Mouse (Mus musculus): ENCODE results near the gene Cldn10. TPM values are rescaled to one million over a fixed set of nuclear protein-coding genes. Genes with fewer than 3 reads are reported as not detected.

The Cldn10 gene
- total and polyA plus RNA-seq, 3 experiments = 0.16 TPM; not detected in 2

DNA sequence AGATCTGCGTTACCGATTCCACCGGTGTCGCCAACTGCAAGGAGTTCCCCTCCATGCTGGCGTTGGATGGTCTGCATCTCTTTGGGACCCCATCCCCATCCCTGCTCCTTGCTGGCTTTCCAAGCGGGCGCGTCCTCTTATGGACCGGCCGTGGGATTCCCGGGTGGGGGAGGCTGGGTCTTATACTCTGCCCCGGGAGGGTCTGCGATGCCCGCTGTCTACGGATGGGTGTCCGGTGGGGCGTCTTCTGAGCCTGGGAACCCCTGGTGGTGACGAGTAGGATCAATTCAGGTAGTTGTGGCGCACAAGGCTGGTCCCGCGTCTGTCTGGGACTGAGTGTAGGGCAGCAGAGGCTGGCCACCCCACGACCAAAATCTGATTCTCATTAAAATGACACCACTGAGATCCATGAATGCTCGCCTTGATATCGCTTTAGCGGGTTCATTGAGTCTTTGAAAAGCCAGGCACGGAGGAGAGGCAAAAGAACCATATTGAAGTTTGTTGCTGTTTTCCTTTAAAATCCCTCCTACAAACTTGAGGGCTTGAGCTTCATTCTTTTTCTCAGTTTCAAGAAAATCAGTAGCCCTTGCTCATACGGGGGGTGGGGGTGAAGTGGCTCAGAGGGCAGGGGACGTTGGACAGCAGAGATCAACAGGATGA lies 67.6 kb downstream of the Cldn10 start:
- H3K9me3 ChIP-seq (replicated peaks) = no peaks in the 10 kb centered on the region
- DNase-seq (ENCODE audit: low spot score) (no peak), ATAC-seq (ENCODE audit: extremely low read depth, insufficient number of reproducible peaks, low FRiP score, poor library complexity, severe bottlenecking) (no peak)
- H3K36me3 ChIP-seq (replicated peaks) = no peaks in the 10 kb centered on the region
- no peak overlapping the region for H3K4me3 ChIP-seq (ENCODE audit: low read depth, low read length)
- peaks cover 38% of the 10 kb centered on the region for H3K27me3 ChIP-seq (ENCODE audit: insufficient read depth, low read length)
- peaks cover 10% of the 10 kb centered on the region for H3K4me1 ChIP-seq (ENCODE audit: insufficient read depth, low read depth, low read length)
- TF ChIP-seq POLR2AphosphoS5 (IDR thresholded peaks at IDR 0.05; ENCODE audit: insufficient replicate concordance, low read depth, low read length) = no peak
- no peak for TF ChIP-seq CTCF (IDR thresholded peaks at IDR 0.05; ENCODE audit: low read depth, low read length)
- no peak for TF ChIP-seq TAL1 (conservative IDR thresholded peaks at IDR 0.05; ENCODE audit: low read depth, low read length)
- TF ChIP-seq GATA1 (IDR thresholded peaks at IDR 0.05; ENCODE audit: borderline replicate concordance, low read length) = no peak
- no peak for TF ChIP-seq GATA2 (IDR thresholded peaks at IDR 0.05; ENCODE audit: borderline replicate concordance, low read depth, low read length)

DNA sequence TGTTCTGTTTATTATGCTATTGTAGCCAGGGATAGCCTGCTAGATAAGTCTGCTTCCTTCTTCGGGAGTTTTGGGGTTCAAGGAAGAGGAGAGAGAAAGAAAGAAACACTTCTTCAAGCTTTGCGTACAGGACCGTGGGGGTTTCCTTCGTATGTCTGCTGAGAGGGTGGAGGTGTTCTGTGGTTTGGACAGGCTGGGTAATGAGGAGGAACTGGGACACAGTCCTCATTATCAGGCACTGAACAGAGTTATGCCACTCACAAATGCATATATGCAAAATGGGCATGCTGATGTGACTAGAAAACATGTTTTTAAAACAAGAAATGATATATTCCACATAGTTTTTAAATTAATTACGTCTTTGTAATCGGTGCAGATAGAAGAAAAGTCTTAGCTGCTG lies 68.9 kb downstream of the Cldn10 start:
- DNase-seq (ENCODE audit: low spot score) (no peak), ATAC-seq (ENCODE audit: extremely low read depth, insufficient number of reproducible peaks, low FRiP score, poor library complexity, severe bottlenecking) (no peak)
- H3K4me3 ChIP-seq (ENCODE audit: low read depth, low read length) = no peak overlapping the region
- no peaks in the 10 kb centered on the region for H3K36me3 ChIP-seq (replicated peaks)
- no peaks in the 10 kb centered on the region for H3K9me3 ChIP-seq (replicated peaks)
- TF ChIP-seq GATA1 (IDR thresholded peaks at IDR 0.05; ENCODE audit: borderline replicate concordance, low read length) (no peak), POLR2AphosphoS5 (IDR thresholded peaks at IDR 0.05; ENCODE audit: insufficient replicate concordance, low read depth, low read length) (no peak), CTCF (IDR thresholded peaks at IDR 0.05; ENCODE audit: low read depth, low read length) (no peak)
- H3K27me3 ChIP-seq (ENCODE audit: insufficient read depth, low read length) = peaks cover 38% of the 10 kb centered on the region
- H3K4me1 ChIP-seq (ENCODE audit: insufficient read depth, low read depth, low read length) = peaks cover 6% of the 10 kb centered on the region

DNA sequence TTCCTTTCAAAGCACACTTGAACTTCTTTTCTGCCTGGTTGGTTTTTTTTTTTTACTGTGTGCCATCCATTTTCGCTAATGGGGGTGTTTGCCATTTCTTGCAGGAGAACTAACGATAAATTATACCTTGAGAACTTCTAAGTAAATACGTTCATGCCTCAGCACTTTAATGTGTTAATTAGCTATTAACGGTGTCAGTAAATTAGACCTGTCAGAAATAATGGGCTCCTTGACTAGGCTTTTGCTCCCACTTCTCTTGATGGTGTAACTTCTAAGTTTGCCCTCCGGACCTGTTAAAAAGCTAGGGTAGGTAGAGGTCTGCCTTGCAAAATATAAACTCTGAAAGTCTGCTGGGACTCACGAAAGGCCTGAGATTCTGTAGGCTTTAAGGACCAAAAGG lies 70.6 kb downstream of the Cldn10 start:
- Histone ChIP-seq H3K4me3 (ENCODE audit: low read depth, low read length) (no peak overlapping the region), H3K36me3 (replicated peaks) (no peaks in the 10 kb centered on the region), H3K9me3 (replicated peaks) (no peaks in the 10 kb centered on the region), H3K27me3 (ENCODE audit: insufficient read depth, low read length) (peaks cover 34% of the 10 kb centered on the region), H3K4me1 (ENCODE audit: insufficient read depth, low read depth, low read length) (peaks cover 6% of the 10 kb centered on the region)
- DNase-seq (ENCODE audit: low spot score) (no peak), ATAC-seq (ENCODE audit: extremely low read depth, insufficient number of reproducible peaks, low FRiP score, poor library complexity, severe bottlenecking) (no peak)
- no peak for TF ChIP-seq GATA1 (IDR thresholded peaks at IDR 0.05; ENCODE audit: borderline replicate concordance, low read length)
- no peak for TF ChIP-seq POLR2AphosphoS5 (IDR thresholded peaks at IDR 0.05; ENCODE audit: insufficient replicate concordance, low read depth, low read length)
- TF ChIP-seq GATA2 (IDR thresholded peaks at IDR 0.05; ENCODE audit: borderline replicate concordance, low read depth, low read length) = no peak
- TF ChIP-seq CTCF (IDR thresholded peaks at IDR 0.05; ENCODE audit: low read depth, low read length) = no peak
- TF ChIP-seq TAL1 (conservative IDR thresholded peaks at IDR 0.05; ENCODE audit: low read depth, low read length) = no peak

DNA sequence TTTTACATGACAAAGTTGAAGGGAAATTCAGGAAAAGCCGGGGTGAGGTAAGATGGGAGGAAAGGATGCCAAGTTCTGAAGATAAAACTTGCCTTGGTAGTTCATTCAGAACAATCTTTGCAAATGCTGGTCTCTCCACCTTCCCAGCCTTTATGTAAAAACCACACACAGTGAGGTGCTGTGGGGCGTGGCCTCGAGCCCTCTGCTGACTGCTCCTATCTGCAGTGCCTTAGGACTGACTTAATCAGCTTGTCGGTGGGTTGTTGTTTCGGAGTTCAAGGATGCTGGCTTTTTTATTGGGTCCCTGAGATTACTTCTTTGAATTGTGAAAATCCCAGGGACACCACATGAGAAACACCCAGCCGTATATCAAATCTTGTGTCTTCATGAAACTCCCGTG lies 74.5 kb downstream of the Cldn10 start:
- Histone ChIP-seq H3K4me1 (ENCODE audit: insufficient read depth, low read depth, low read length) (no peaks in the 10 kb centered on the region), H3K27me3 (ENCODE audit: insufficient read depth, low read length) (peaks cover 25% of the 10 kb centered on the region), H3K4me3 (ENCODE audit: low read depth, low read length) (no peak overlapping the region), H3K36me3 (replicated peaks) (no peaks in the 10 kb centered on the region), H3K9me3 (replicated peaks) (no peaks in the 10 kb centered on the region)
- no peak for ATAC-seq (ENCODE audit: extremely low read depth, insufficient number of reproducible peaks, low FRiP score, poor library complexity, severe bottlenecking)
- TF ChIP-seq POLR2AphosphoS5 (IDR thresholded peaks at IDR 0.05; ENCODE audit: insufficient replicate concordance, low read depth, low read length) (no peak), GATA2 (IDR thresholded peaks at IDR 0.05; ENCODE audit: borderline replicate concordance, low read depth, low read length) (no peak)
- DNase-seq (ENCODE audit: low spot score) = no peak

DNA sequence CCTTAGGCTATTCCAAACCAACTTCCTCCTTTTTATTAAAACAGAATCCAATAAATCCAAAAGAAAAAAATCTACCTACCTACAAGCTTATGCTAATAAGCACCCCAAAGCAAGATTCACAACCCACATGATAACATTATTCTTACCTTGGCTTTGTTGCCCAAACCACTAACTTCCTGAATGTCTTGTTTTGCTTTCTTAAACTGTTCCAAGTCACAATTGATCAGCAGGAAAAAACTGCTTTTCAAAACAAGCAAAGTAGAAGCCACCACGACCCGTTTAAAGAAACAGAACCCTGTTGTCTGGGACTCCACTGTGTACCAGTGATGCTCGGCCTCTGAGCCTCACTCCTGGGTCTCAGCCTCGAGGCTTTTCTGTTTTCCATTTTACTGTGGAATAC lies 77.2 kb downstream of the Cldn10 start:
- DNase-seq (ENCODE audit: low spot score) (no peak), ATAC-seq (ENCODE audit: extremely low read depth, insufficient number of reproducible peaks, low FRiP score, poor library complexity, severe bottlenecking) (no peak)
- TF ChIP-seq GATA1 (IDR thresholded peaks at IDR 0.05; ENCODE audit: borderline replicate concordance, low read length) (no peak), CTCF (IDR thresholded peaks at IDR 0.05; ENCODE audit: low read depth, low read length) (no peak), TAL1 (conservative IDR thresholded peaks at IDR 0.05; ENCODE audit: low read depth, low read length) (no peak), GATA2 (IDR thresholded peaks at IDR 0.05; ENCODE audit: borderline replicate concordance, low read depth, low read length) (no peak), POLR2AphosphoS5 (IDR thresholded peaks at IDR 0.05; ENCODE audit: insufficient replicate concordance, low read depth, low read length) (no peak)
- Histone ChIP-seq H3K4me3 (ENCODE audit: low read depth, low read length) (no peak overlapping the region), H3K36me3 (replicated peaks) (no peaks in the 10 kb centered on the region), H3K27me3 (ENCODE audit: insufficient read depth, low read length) (peaks cover 26% of the 10 kb centered on the region), H3K4me1 (ENCODE audit: insufficient read depth, low read depth, low read length) (0 out of 2 replicates have a peak, but pooled peaks cover 4% of the 10 kb centered on the region), H3K9me3 (replicated peaks) (no peaks in the 10 kb centered on the region)

DNA sequence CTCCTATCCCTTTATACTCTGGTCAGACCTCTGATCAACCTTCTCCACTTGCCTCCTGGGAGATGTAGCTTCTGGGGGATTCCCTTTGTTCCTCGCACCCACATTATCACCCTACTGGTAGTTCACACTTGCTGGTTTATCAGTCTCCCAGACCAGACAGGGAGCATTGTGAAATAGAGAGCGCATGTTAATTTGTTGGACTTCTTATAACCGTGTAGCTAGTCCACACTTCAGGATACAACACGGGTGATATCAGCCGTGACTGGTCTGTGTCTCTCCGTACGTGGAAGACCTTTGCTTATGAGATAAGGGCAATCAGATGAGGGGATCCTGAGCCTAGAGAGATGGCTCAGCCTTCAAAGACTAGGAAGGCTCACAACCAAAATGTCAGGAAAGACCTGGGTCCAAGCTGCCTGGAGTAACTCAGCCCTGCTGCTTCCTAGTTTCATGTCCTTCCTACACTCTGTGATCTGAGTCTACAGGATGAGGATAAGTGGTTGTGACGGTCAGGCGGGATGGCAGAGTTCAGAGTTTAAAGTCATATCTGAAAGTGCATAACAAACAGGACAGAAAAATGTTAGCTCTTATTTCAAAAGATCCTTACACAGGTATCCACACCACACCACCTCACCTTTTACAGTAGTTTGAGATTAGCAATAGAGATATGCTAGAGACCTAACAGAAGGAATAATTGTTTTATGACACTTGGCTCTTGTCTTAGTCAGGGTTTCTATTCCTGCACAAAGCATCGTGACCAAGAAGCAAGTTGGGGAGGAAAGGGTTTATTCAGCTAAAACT lies 78.5 kb downstream of the Cldn10 start:
- H3K36me3 ChIP-seq (replicated peaks) = no peaks in the 10 kb centered on the region
- TF ChIP-seq TAL1 (conservative IDR thresholded peaks at IDR 0.05; ENCODE audit: low read depth, low read length) (no peak), GATA1 (IDR thresholded peaks at IDR 0.05; ENCODE audit: borderline replicate concordance, low read length) (no peak), GATA2 (IDR thresholded peaks at IDR 0.05; ENCODE audit: borderline replicate concordance, low read depth, low read length) (no peak), POLR2AphosphoS5 (IDR thresholded peaks at IDR 0.05; ENCODE audit: insufficient replicate concordance, low read depth, low read length) (no peak), CTCF (IDR thresholded peaks at IDR 0.05; ENCODE audit: low read depth, low read length) (no peak)
- no peak overlapping the region for H3K4me3 ChIP-seq (ENCODE audit: low read depth, low read length)
- no peak for DNase-seq (ENCODE audit: low spot score)
- ATAC-seq (ENCODE audit: extremely low read depth, insufficient number of reproducible peaks, low FRiP score, poor library complexity, severe bottlenecking) = no peak
- peaks cover 24% of the 10 kb centered on the region for H3K27me3 ChIP-seq (ENCODE audit: insufficient read depth, low read length)
- peaks cover 6% of the 10 kb centered on the region; the same call in 1 of the 2 replicates for H3K4me1 ChIP-seq (ENCODE audit: insufficient read depth, low read depth, low read length)
- no peaks in the 10 kb centered on the region for H3K9me3 ChIP-seq (replicated peaks)
